Mouse (Mus musculus) forebrain, embryonic 14.5 days (tissue): ENCODE measurements around the gene Trip6. TPM values are rescaled to one million over a fixed set of nuclear protein-coding genes. Genes with fewer than 3 reads are reported as not detected.
"Not testable (repeated sequence)": the region's sequence is repeated elsewhere in the genome, so short reads cannot be mapped to it uniquely, and the experiment has no call there.

Experiments
- ATAC-seq: fragments of 200-750 bp; cut with Nextera tagmentation; 2 replicates; pipeline ENCODE4 v1.8.0; 2017; ENCODE audit warnings: mild to moderate bottlenecking, moderate library complexity
- DNase-seq: peaks from one replicate; pipeline ENCODE4 v3.0.0-alpha.2; 2015; ENCODE audit warnings: low spot score
- H3K27ac ChIP-seq: fragments of 300-500 bp; sonication (generic); 2 replicates; pipeline ENCODE4 v1.5.1; 2014; ENCODE audit warnings: low read depth, mild to moderate bottlenecking, control low read depth, low read length, moderate library complexity
- H3K27me3 ChIP-seq: fragments of 300-500 bp; sonication (generic); replicated peaks from 2 replicates; pipeline ENCODE4 v1.6.1; 2014; ENCODE audit warnings: low read length, control low read depth, mixed read lengths; ENCODE audit not compliant: control insufficient read depth, insufficient read depth
- H3K36me3 ChIP-seq: fragments of 300-500 bp; sonication (generic); 2 replicates; pipeline ENCODE4 v1.6.1; 2014; ENCODE audit warnings: low read length, control low read depth; ENCODE audit not compliant: control insufficient read depth, insufficient read depth
- H3K4me1 ChIP-seq: fragments of 300-500 bp; sonication (generic); 2 replicates; pipeline ENCODE4 v1.6.1; 2014; ENCODE audit warnings: antibody characterized with exemption, low read length, control low read depth; ENCODE audit not compliant: control insufficient read depth, insufficient read depth
- H3K4me2 ChIP-seq: fragments of 300-500 bp; sonication (generic); 2 replicates; pipeline ENCODE4 v1.6.1; 2014; ENCODE audit warnings: mild to moderate bottlenecking, control low read depth, low read length
- H3K4me3 ChIP-seq: fragments of 300-500 bp; sonication (generic); 2 replicates; pipeline ENCODE4 v1.5.1; 2014; ENCODE audit warnings: low read depth, low read length, control low read depth
- H3K9ac ChIP-seq: fragments of 300-500 bp; sonication (generic); 2 replicates; pipeline ENCODE4 v1.6.1; 2014; ENCODE audit warnings: mild to moderate bottlenecking, low read length, control low read depth, moderate library complexity
- H3K9me3 ChIP-seq: fragments of 300-500 bp; sonication (generic); replicated peaks from 2 replicates; pipeline ENCODE4 v1.6.1; 2016; ENCODE audit warnings: low read length, control low read depth, mixed read lengths; ENCODE audit not compliant: control insufficient read depth
- WGBS: fragments of 180-500 bp; shearing (Covaris S2); extraction: QIAGEN DNeasy Blood & Tissue Kit; methylation state at CpG from one replicate; pipeline ENCODE4 v1.1.7; 2014; 5-methylcytosine and 5-hydroxymethylcytosine counted together
- polyA plus RNA-seq: library from polyadenylated mRNA; unstranded; fragments of >200 nt; fragmentation: Nextera tagmentation; extraction: Ambion mirVana; gene quantifications from 2 replicates; pipeline ENCODE4 v1.2.1, GENCODE M21; 2014

Gene Trip6
- polyA plus RNA-seq, 1 experiment from 2014 or later = 18.4 TPM

- Histone ChIP-seq H3K9ac (no peak overlapping the region), H3K9me3 (no peaks in the 10 kb centered on the region), H3K4me3 (no peak overlapping the region), H3K27ac (no peak overlapping the region), H3K36me3 (peaks cover 1% of the 10 kb centered on the region; the same call in 1 of the 2 replicates), H3K4me2 (peak overlapping the region; percentile 95; the same call in 1 of the 2 replicates), H3K4me1 (peaks cover 14% of the 10 kb centered on the region), H3K27me3 (peaks cover 26% of the 10 kb centered on the region; the same call in 1 of the 2 replicates)
- no peak for DNase-seq
- 56% methylated on average over 13 of the region's 13 CpGs for WGBS
- ATAC-seq = no peak
These were observed 24.4 kb downstream of the Trip6 start for GRCm38 (mm10) chr5:137289591-137290365.

- 3% methylated on average over 25 of the region's 25 CpGs for WGBS
- no peak for ATAC-seq
- Histone ChIP-seq H3K4me1 (peaks cover 13% of the 10 kb centered on the region; the same call in 1 of the 2 replicates), H3K4me3 (peak overlapping the region; percentile 44), H3K9me3 (no peaks in the 10 kb centered on the region), H3K27ac (no peak overlapping the region), H3K4me2 (peak overlapping the region; percentile 95), H3K36me3 (no peaks in the 10 kb centered on the region), H3K9ac (peak overlapping the region; percentile 43), H3K27me3 (peaks cover 26% of the 10 kb centered on the region; the same call in 1 of the 2 replicates)
- DNase-seq = peak; percentile 65
These were observed 25.2 kb downstream of the Trip6 start for GRCm38 (mm10) chr5:137288999-137289470.

- H3K4me2 ChIP-seq = peak overlapping the region; percentile 95
- H3K27me3 ChIP-seq = peaks cover 26% of the 10 kb centered on the region; the same call in 1 of the 2 replicates
- no peaks in the 10 kb centered on the region for H3K36me3 ChIP-seq
- peak; percentile 35 for DNase-seq
- no peak; the same call in 1 of the 2 replicates for ATAC-seq
- peaks cover 12% of the 10 kb centered on the region; the same call in 1 of the 2 replicates for H3K4me1 ChIP-seq
- no peak overlapping the region for H3K27ac ChIP-seq
- no peaks in the 10 kb centered on the region for H3K9me3 ChIP-seq
- H3K9ac ChIP-seq = peak overlapping the region; percentile 68
- under 1% methylated on average over 45 of the region's 65 CpGs for WGBS
- H3K4me3 ChIP-seq = peak overlapping the region; percentile 44
These were observed 26.1 kb downstream of the Trip6 start for GRCm38 (mm10) chr5:137287953-137288743.

GRCm38 (mm10) chr5:137287032-137287952 lies 26.9 kb downstream of the Trip6 start, which contains the start of gene Ache:
Ache (plus strand) TSS chr5:137287519.
- DNase-seq (peak; percentile 67), ATAC-seq (peak; percentile 61)
- Histone ChIP-seq H3K27me3 (peaks cover 26% of the 10 kb centered on the region; the same call in 1 of the 2 replicates), H3K9me3 (no peaks in the 10 kb centered on the region), H3K9ac (peak within 1 kb of the TSS; percentile 68), H3K4me1 (peaks cover 10% of the 10 kb centered on the region; the same call in 1 of the 2 replicates), H3K27ac (no peak within 1 kb of the TSS), H3K36me3 (no peaks in the 10 kb centered on the region), H3K4me2 (peak within 1 kb of the TSS; percentile 95), H3K4me3 (peak within 1 kb of the TSS; percentile 44)
- WGBS = 1% methylated on average over 38 of the region's 40 CpGs

GRCm38 (mm10) chr5:137286655-137287031 lies 27.6 kb downstream of the Trip6 start:
- ATAC-seq = peak; percentile 83
- DNase-seq = peak; percentile 91
- Histone ChIP-seq H3K27me3 (peaks cover 26% of the 10 kb centered on the region; the same call in 1 of the 2 replicates), H3K4me1 (peaks cover 10% of the 10 kb centered on the region; the same call in 1 of the 2 replicates), H3K36me3 (no peaks in the 10 kb centered on the region), H3K9me3 (no peaks in the 10 kb centered on the region), H3K9ac (peak overlapping the region; percentile 68), H3K4me3 (peak overlapping the region; percentile 44), H3K4me2 (peak overlapping the region; percentile 95), H3K27ac (no peak overlapping the region)
- WGBS = 1% methylated on average over 14 of the region's 16 CpGs

- Histone ChIP-seq H3K27me3 (peaks cover 26% of the 10 kb centered on the region; the same call in 1 of the 2 replicates), H3K4me3 (no peak overlapping the region), H3K4me2 (no peak overlapping the region; the same call in 1 of the 2 replicates), H3K9me3 (no peaks in the 10 kb centered on the region), H3K4me1 (peaks cover 10% of the 10 kb centered on the region; the same call in 1 of the 2 replicates), H3K27ac (no peak overlapping the region), H3K36me3 (no peaks in the 10 kb centered on the region), H3K9ac (no peak overlapping the region)
- ATAC-seq = no peak
- 67% methylated on average over 7 of the region's 7 CpGs for WGBS
- no peak for DNase-seq
These were observed 28.2 kb downstream of the Trip6 start for GRCm38 (mm10) chr5:137285986-137286385.

GRCm38 (mm10) chr5:137285045-137285444 lies 29.2 kb downstream of the Trip6 start:
- WGBS = 67% methylated on average over 5 of the region's 5 CpGs
- H3K27ac ChIP-seq = no peak overlapping the region
- H3K27me3 ChIP-seq = peaks cover 25% of the 10 kb centered on the region; the same call in 1 of the 2 replicates
- H3K9me3 ChIP-seq = no peaks in the 10 kb centered on the region
- DNase-seq (no peak), ATAC-seq (no peak)
- peaks cover 10% of the 10 kb centered on the region; the same call in 1 of the 2 replicates for H3K4me1 ChIP-seq
- no peak overlapping the region for H3K4me2 ChIP-seq
- no peaks in the 10 kb centered on the region for H3K36me3 ChIP-seq
- no peak overlapping the region for H3K9ac ChIP-seq
- H3K4me3 ChIP-seq = no peak overlapping the region

GRCm38 (mm10) chr5:137284411-137284810 lies 29.8 kb downstream of the Trip6 start:
- peaks cover 20% of the 10 kb centered on the region; the same call in 1 of the 2 replicates for H3K27me3 ChIP-seq
- not testable (repeated sequence) for H3K9me3 ChIP-seq, H3K36me3 ChIP-seq, H3K27ac ChIP-seq, H3K4me2 ChIP-seq, H3K9ac ChIP-seq, H3K4me3 ChIP-seq, DNase-seq, H3K4me1 ChIP-seq, ATAC-seq
- WGBS = 90% methylated on average over 5 of the region's 6 CpGs
